Mouse (Mus musculus) olfactory bulb, adult 2 months (tissue): ENCODE results near the gene H60c. TPM values are rescaled to one million over a fixed set of nuclear protein-coding genes. Genes with fewer than 3 reads are reported as not detected.

ENCODE experiments used
- H3K27ac ChIP-seq: fragments of 200-500 bp; 2 replicates; pipeline ENCODE4 v1.5.1; 2012; ENCODE audit warnings: low read depth, low read length; ENCODE audit not compliant: insufficient read depth
- H3K4me1 ChIP-seq: fragments of 200-500 bp; 2 replicates; pipeline ENCODE4 v1.6.1; 2012; ENCODE audit warnings: low read length; ENCODE audit not compliant: control insufficient read depth, insufficient read depth
- H3K4me3 ChIP-seq: fragments of 200-500 bp; 2 replicates; pipeline ENCODE4 v1.5.1; 2012; ENCODE audit warnings: mild to moderate bottlenecking, low read depth, low read length, moderate library complexity; ENCODE audit not compliant: insufficient read depth
- CTCF ChIP-seq: fragments of 200-500 bp; IDR thresholded peaks from 2 replicates; pipeline ENCODE4 v1.5.1; 2012; ENCODE audit warnings: low read depth, mild to moderate bottlenecking, low read length, moderate library complexity; ENCODE audit not compliant: insufficient read depth
- POLR2A ChIP-seq: fragments of 200-500 bp; IDR thresholded peaks from 2 replicates; pipeline ENCODE4 v1.6.1; 2012; ENCODE audit warnings: mild to moderate bottlenecking, low read depth, low read length, moderate library complexity; ENCODE audit not compliant: insufficient read depth
- WGBS: fragments of 180-500 bp; shearing (Covaris S2); methylation state at CpG from one replicate; pipeline ENCODE4 v1.1.7; 2018; 5-methylcytosine and 5-hydroxymethylcytosine counted together
- polyA plus RNA-seq: library from polyadenylated mRNA; stranded (reverse); fragments of >200 nt; gene quantifications from 2 replicates; pipeline ENCODE4 v1.2.4, GENCODE M21; 2012; ENCODE audit warnings: low replicate concordance; ENCODE audit not compliant: missing spikeins, insufficient read depth, insufficient read length

The H60c gene
- polyA plus RNA-seq, 1 experiment: not detected

GRCm38 (mm10) chr10:3236638-3237270 is 30.8 kb downstream of the H60c start:
- no peaks in the 10 kb centered on the region for H3K4me1 ChIP-seq
- H3K4me3 ChIP-seq: no peak overlapping the region
- WGBS: 62% methylated on average over 5 of the region's 5 CpGs
- TF ChIP-seq CTCF: no peak
- TF ChIP-seq POLR2A: no peak
- H3K27ac ChIP-seq: no peak overlapping the region

- Histone ChIP-seq H3K27ac (no peak overlapping the region), H3K4me3 (no peak overlapping the region), H3K4me1 (no peaks in the 10 kb centered on the region)
- 75% methylated on average over 2 of the region's 2 CpGs for WGBS
- TF ChIP-seq CTCF: no peak
- TF ChIP-seq POLR2A: no peak
Observed at GRCm38 (mm10) chr10:3228447-3229195, 39.0 kb downstream of the H60c start.

Other genes with a start within 250 kb of the H60c start
- gene Ppp1r14c, start 98.3 kb upstream of the H60c start, polyA plus RNA-seq: not detected in 2 replicates